Mouse (Mus musculus) hindlimb bud, embryonic 11.5 days (tissue): ENCODE results near the gene Flg.
A peak's percentile ranks its signal among the peaks of the same experiment; 100 is the strongest.

Experiments used
- DNase-seq: peaks from one replicate; pipeline ENCODE4 v3.0.0-alpha.2; 2012; ENCODE audit warnings: low read depth, low spot score; ENCODE audit errors: extremely low spot score

Flg gene

DNA sequence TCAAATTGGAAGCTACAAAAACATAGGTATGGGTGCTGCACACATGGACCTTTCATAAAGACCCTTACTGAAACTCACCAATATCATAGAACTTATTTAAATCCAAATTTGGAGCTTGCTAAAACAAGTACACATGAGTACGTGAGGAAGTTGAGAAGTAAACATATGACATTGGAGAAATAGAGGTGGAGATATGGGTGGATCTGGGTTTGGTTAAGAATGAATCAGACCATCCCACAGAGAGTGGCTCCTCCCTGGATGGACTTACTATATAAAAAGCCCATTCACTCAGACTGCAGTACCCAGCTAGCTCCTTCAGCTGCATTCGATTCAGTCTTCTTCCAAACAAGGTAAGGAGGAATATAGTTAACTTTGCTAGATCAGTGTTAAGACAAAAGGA, at the start of gene Flg:
Flg (plus strand) TSS at position 301 of the 400 bp plus-strand sequence.
- DNase-seq: no peak

GRCm38 (mm10) chr3:93297542-93297941, 24.2 kb downstream of the Flg start:
- DNase-seq: no peak

- no peak for DNase-seq
These were observed 26.5 kb downstream of the Flg start for GRCm38 (mm10) chr3:93299832-93300231.

- no peak for DNase-seq
These were observed 28.6 kb downstream of the Flg start for GRCm38 (mm10) chr3:93301896-93302295.

- peak; percentile 0 for DNase-seq
These were observed 32.8 kb downstream of the Flg start for GRCm38 (mm10) chr3:93306142-93306541.

GRCm38 (mm10) chr3:93311371-93311770, 38.0 kb downstream of the Flg start:
- DNase-seq: no peak

DNA sequence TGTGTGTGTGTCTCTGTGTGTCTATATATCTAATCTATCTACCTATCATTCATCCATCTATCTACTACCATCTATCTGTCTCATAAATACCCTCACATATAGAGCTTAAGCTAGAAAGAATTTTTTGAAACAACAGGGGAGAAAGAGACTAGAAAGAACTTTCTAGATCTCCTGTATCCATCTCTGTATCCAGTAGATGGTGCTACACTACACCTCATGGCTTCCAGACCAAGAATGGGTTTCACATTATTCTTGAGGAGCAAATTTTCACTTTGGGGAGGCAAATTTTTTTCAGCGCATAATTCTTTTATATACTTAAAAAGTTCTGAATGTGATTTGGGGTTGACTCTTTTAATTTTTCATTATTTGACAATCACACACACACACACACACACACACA, 41.1 kb downstream of the Flg start:
- DNase-seq: no peak

GRCm38 (mm10) chr3:93319449-93319848, 46.1 kb downstream of the Flg start, which contains the start of gene Hrnr:
Hrnr (plus strand) TSS chr3:93319749.
- DNase-seq: no peak

DNA sequence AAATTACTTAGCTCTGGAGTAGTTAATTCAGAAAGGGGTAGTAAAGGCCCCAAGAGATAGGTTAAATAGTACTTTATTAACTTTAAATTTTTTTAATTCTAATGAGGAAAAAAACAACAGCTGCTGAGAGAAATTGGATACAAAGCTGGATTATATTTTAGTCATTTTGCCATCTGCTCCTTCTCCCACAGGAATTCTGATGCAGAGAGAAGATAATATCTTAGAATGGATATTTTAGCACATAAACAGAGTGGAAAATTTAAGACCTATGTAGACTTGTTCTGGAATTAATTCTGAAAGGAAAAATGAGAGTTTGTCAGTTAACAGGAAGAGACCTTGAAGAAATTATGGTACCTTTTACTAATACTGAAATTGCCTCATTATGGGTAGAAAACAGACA, 64.4 kb downstream of the Flg start:
- DNase-seq: no peak

- no peak for DNase-seq
These were observed 66.7 kb downstream of the Flg start for GRCm38 (mm10) chr3:93340021-93340420.
